Mouse (Mus musculus) layer of hippocampus, postnatal 14 days (tissue): ENCODE data around the gene Ppp2r5d. TPM values are rescaled to one million over a fixed set of nuclear protein-coding genes. Genes with fewer than 3 reads are reported as not detected.

ENCODE experiments used
- DNase-seq, 2 experiments: peaks; one replicate each; pipeline ENCODE4 v3.0.0; 2021 to 2022; ENCODE audit warnings: low spot score in 2 of 2, mixed read lengths in 1 of 2
- long read RNA-seq, 2 experiments: library from polyadenylated mRNA; stranded (forward); transcript quantifications; one replicate each; pipeline ENCODE4 v2.0.0; 2021
- total RNA-seq, 2 experiments: library from RNA; stranded (reverse); gene quantifications; 2 replicates each; pipeline ENCODE4 v1.2.3; 2021

Gene Ppp2r5d
- total RNA-seq: 10 to 100 TPM; 88.1 to 92.2 TPM
- long read RNA-seq, experiment 1, transcript Ppp2r5d-201 (15 exons, 2,926 nt): major isoform, 26 of 64 reads
- long read RNA-seq, experiment 1, partial matches to known transcripts: 22 of 64 reads
- long read RNA-seq, experiment 1, other reads (novel, unspliced or antisense): 13 of 64 reads
- long read RNA-seq, experiment 2, transcript Ppp2r5d-201 (15 exons, 2,926 nt): major isoform, 39 of 92 reads
- long read RNA-seq, experiment 2, transcript Ppp2r5d-204 (15 exons, 3,038 nt): minor isoform, 5 of 92 reads
- long read RNA-seq, experiment 2, partial matches to known transcripts: 32 of 92 reads
- long read RNA-seq, experiment 2, other reads (novel, unspliced or antisense): 16 of 92 reads

GRCm38 (mm10) chr17:46704887-46705835, at the start of gene Ppp2r5d:
TSS of gene Ppp2r5d (minus strand) at chr17:46705111.
- DNase-seq: peak; percentile 92 to 99

- peak; percentile 97 to 98 for DNase-seq
Measured at GRCm38 (mm10) chr17:46751794-46752556, 47.1 kb upstream of the Ppp2r5d start, which contains the start of gene Cnpy3. TSS of gene Cnpy3 (minus strand) at chr17:46752214.

GRCm38 (mm10) chr17:46751056-46751793, 46.3 kb upstream of the Ppp2r5d start:
- peak in 1 of 2 experiments; percentile 71 for DNase-seq

- no peak for DNase-seq
Measured at GRCm38 (mm10) chr17:46750580-46750979, 45.7 kb upstream of the Ppp2r5d start.

GRCm38 (mm10) chr17:46749282-46749681, 44.4 kb upstream of the Ppp2r5d start:
- DNase-seq: no peak

GRCm38 (mm10) chr17:46747806-46748205, 42.9 kb upstream of the Ppp2r5d start:
- no peak for DNase-seq

GRCm38 (mm10) chr17:46747234-46747633, 42.3 kb upstream of the Ppp2r5d start:
- no peak for DNase-seq

GRCm38 (mm10) chr17:46745506-46745905, 40.6 kb upstream of the Ppp2r5d start:
- no peak for DNase-seq

GRCm38 (mm10) chr17:46742986-46743385, 38.1 kb upstream of the Ppp2r5d start:
- no peak for DNase-seq

- DNase-seq: no peak
Measured at GRCm38 (mm10) chr17:46741305-46741704, 36.4 kb upstream of the Ppp2r5d start.

- DNase-seq: no peak
Measured at GRCm38 (mm10) chr17:46736160-46736559, 31.2 kb upstream of the Ppp2r5d start.

- DNase-seq: no peak
Measured at GRCm38 (mm10) chr17:46735287-46735686, 30.4 kb upstream of the Ppp2r5d start.

GRCm38 (mm10) chr17:46734055-46734454, 29.1 kb upstream of the Ppp2r5d start:
- no peak for DNase-seq

GRCm38 (mm10) chr17:46728904-46729318, 24.0 kb upstream of the Ppp2r5d start, which contains the start of gene Gnmt:
TSS of gene Gnmt (minus strand) at chr17:46729168.
- DNase-seq: no peak

- no peak for DNase-seq
Measured at GRCm38 (mm10) chr17:46728496-46728895, 23.6 kb upstream of the Ppp2r5d start.

- DNase-seq: no peak
Measured at GRCm38 (mm10) chr17:46728021-46728420, 23.1 kb upstream of the Ppp2r5d start.

GRCm38 (mm10) chr17:46727271-46727670, 22.4 kb upstream of the Ppp2r5d start:
- DNase-seq: no peak

- no peak for DNase-seq
Measured at GRCm38 (mm10) chr17:46725731-46726645, 21.1 kb upstream of the Ppp2r5d start.

GRCm38 (mm10) chr17:46725273-46725672, 20.4 kb upstream of the Ppp2r5d start:
- DNase-seq: peak in 1 of 2 experiments; percentile 49
